Mouse (Mus musculus): Measurements from ENCODE around the gene Them7.

Them7 gene

GRCm38 (mm10) chr2:105375705-105376104 lies 151.6 kb downstream of the Them7 start:
- no peak for DNase-seq (ENCODE audit: low read depth, low spot score)

- DNase-seq (ENCODE audit: low read depth, low spot score), result no peak
These were observed 155.6 kb downstream of the Them7 start for GRCm38 (mm10) chr2:105379682-105380081.

GRCm38 (mm10) chr2:105380757-105381319 lies 156.7 kb downstream of the Them7 start:
- no peak for DNase-seq (ENCODE audit: low read depth, low spot score)

GRCm38 (mm10) chr2:105383063-105383462 lies 158.9 kb downstream of the Them7 start:
- DNase-seq (ENCODE audit: low read depth, low spot score), result no peak

GRCm38 (mm10) chr2:105384998-105385397 lies 160.9 kb downstream of the Them7 start:
- DNase-seq (ENCODE audit: low read depth, low spot score), result no peak

GRCm38 (mm10) chr2:105386418-105386817 lies 162.3 kb downstream of the Them7 start:
- no peak for DNase-seq (ENCODE audit: low read depth, low spot score)

GRCm38 (mm10) chr2:105389007-105389890 lies 165.1 kb downstream of the Them7 start:
- DNase-seq (ENCODE audit: low read depth, low spot score), result no peak

GRCm38 (mm10) chr2:105390653-105391413 lies 166.7 kb downstream of the Them7 start:
- no peak for DNase-seq (ENCODE audit: low read depth, low spot score)

- no peak for DNase-seq (ENCODE audit: low read depth, low spot score)
These were observed 167.3 kb downstream of the Them7 start for GRCm38 (mm10) chr2:105391414-105391784.

- no peak for DNase-seq (ENCODE audit: low read depth, low spot score)
These were observed 168.4 kb downstream of the Them7 start for GRCm38 (mm10) chr2:105392514-105392913.

- no peak for DNase-seq (ENCODE audit: low read depth, low spot score)
These were observed 170.3 kb downstream of the Them7 start for GRCm38 (mm10) chr2:105394375-105394774.

- no peak for DNase-seq (ENCODE audit: low read depth, low spot score)
These were observed 171.9 kb downstream of the Them7 start for GRCm38 (mm10) chr2:105396066-105396465.

GRCm38 (mm10) chr2:105397446-105398211 lies 173.5 kb downstream of the Them7 start:
- DNase-seq (ENCODE audit: low read depth, low spot score), result no peak

- DNase-seq (ENCODE audit: low read depth, low spot score), result peak; percentile 19
These were observed 174.5 kb downstream of the Them7 start for GRCm38 (mm10) chr2:105398636-105399084.

GRCm38 (mm10) chr2:105399085-105399891 lies 175.2 kb downstream of the Them7 start, which contains the start of gene Rcn1:
Gene Rcn1 (minus strand): TSS chr2:105399319.
- peak; percentile 83 for DNase-seq (ENCODE audit: low read depth, low spot score)

- DNase-seq (ENCODE audit: low read depth, low spot score), result no peak
These were observed 176.4 kb downstream of the Them7 start for GRCm38 (mm10) chr2:105400558-105400957.

- no peak for DNase-seq (ENCODE audit: low read depth, low spot score)
These were observed 178.1 kb downstream of the Them7 start for GRCm38 (mm10) chr2:105402180-105402579.

GRCm38 (mm10) chr2:105408511-105408910 lies 184.4 kb downstream of the Them7 start:
- no peak for DNase-seq (ENCODE audit: low read depth, low spot score)

GRCm38 (mm10) chr2:105409253-105409652 lies 185.1 kb downstream of the Them7 start:
- DNase-seq (ENCODE audit: low read depth, low spot score), result no peak

GRCm38 (mm10) chr2:105414309-105414708 lies 190.2 kb downstream of the Them7 start:
- DNase-seq (ENCODE audit: low read depth, low spot score), result no peak
